Mouse (Mus musculus) layer of hippocampus, adult 2 months (tissue): Measurements from ENCODE around the gene Acer3. TPM values are rescaled to one million over a fixed set of nuclear protein-coding genes. Genes with fewer than 3 reads are reported as not detected.

Experiments used
- DNase-seq, 2 experiments: peaks; one replicate each; pipeline ENCODE4 v3.0.0; 2022; ENCODE audit warnings: low spot score in 2 of 2
- H3K27ac ChIP-seq: fragments of 200-600 bp; 2 replicates; pipeline ENCODE4 v1.8.1; 2022
- H3K4me3 ChIP-seq: fragments of 200-600 bp; 2 replicates; pipeline ENCODE4 v1.8.1; 2022; ENCODE audit warnings: mild to moderate bottlenecking
- CTCF ChIP-seq: fragments of 200-600 bp; conservative IDR thresholded peaks from 2 replicates; pipeline ENCODE4 v1.8.1; 2022; ENCODE audit warnings: antibody characterized with exemption, mild to moderate bottlenecking, moderate library complexity
- long read RNA-seq, 2 experiments: library from polyadenylated mRNA; stranded (forward); transcript quantifications; one replicate each; pipeline ENCODE4 v2.0.0; 2021; ENCODE audit warnings: borderline mapping rate in 2 of 2
- total RNA-seq, 2 experiments: library from RNA; stranded (reverse); gene quantifications; 2 replicates each; pipeline ENCODE4 v1.2.3; 2021

Gene Acer3
- total RNA-seq, result 10 to 100 TPM; 24.4 to 26.6 TPM
- long read RNA-seq, experiment 1, full-length matches to known transcripts, result 2 of 4 reads
- long read RNA-seq, experiment 1, partial matches to known transcripts, result 0 of 4 reads
- long read RNA-seq, experiment 1, other reads (novel, unspliced or antisense), result 2 of 4 reads
- long read RNA-seq, experiment 2, full-length matches to known transcripts, result 2 of 7 reads
- long read RNA-seq, experiment 2, partial matches to known transcripts, result 0 of 7 reads
- long read RNA-seq, experiment 2, other reads (novel, unspliced or antisense), result 5 of 7 reads

GRCm38 (mm10) chr7:98321083-98321482 lies at the start of gene Acer3:
Acer3 (minus strand) TSS chr7:98321208.
- DNase-seq, result no peak
- H3K27ac ChIP-seq, result no peak within 1 kb of the TSS
- no peak for TF ChIP-seq CTCF
- H3K4me3 ChIP-seq, result no peak within 1 kb of the TSS

GRCm38 (mm10) chr7:98369762-98370369 lies 48.9 kb upstream of the Acer3 start:
- no peak overlapping the region for H3K27ac ChIP-seq
- no peak for DNase-seq
- no peak for TF ChIP-seq CTCF
- no peak overlapping the region for H3K4me3 ChIP-seq

GRCm38 (mm10) chr7:98361662-98362061 lies 40.7 kb upstream of the Acer3 start:
- H3K27ac ChIP-seq, result no peak overlapping the region
- DNase-seq, result no peak
- no peak for TF ChIP-seq CTCF
- no peak overlapping the region for H3K4me3 ChIP-seq

GRCm38 (mm10) chr7:98361063-98361652 lies 40.1 kb upstream of the Acer3 start, which contains the start of gene Tsku:
Tsku (minus strand) TSS chr7:98361328.
- peak; percentile 75 to 77 for DNase-seq
- peak within 1 kb of the TSS; percentile 54; the same call in 1 of the 2 replicates for H3K27ac ChIP-seq
- TF ChIP-seq CTCF, result 0 out of 2 replicates have a peak, but pooled peaks have one; percentile 7
- peak within 1 kb of the TSS; percentile 73 for H3K4me3 ChIP-seq

GRCm38 (mm10) chr7:98360621-98360990 lies 39.6 kb upstream of the Acer3 start:
- Histone ChIP-seq H3K4me3 (peak overlapping the region; percentile 73), H3K27ac (peak overlapping the region; percentile 54; the same call in 1 of the 2 replicates)
- TF ChIP-seq CTCF, result no peak
- no peak for DNase-seq

GRCm38 (mm10) chr7:98359951-98360620 lies 39.1 kb upstream of the Acer3 start:
- H3K27ac ChIP-seq, result peak overlapping the region; percentile 54; the same call in 1 of the 2 replicates
- peak overlapping the region; percentile 73 for H3K4me3 ChIP-seq
- TF ChIP-seq CTCF, result no peak
- DNase-seq, result no peak

GRCm38 (mm10) chr7:98358016-98358415 lies 37.0 kb upstream of the Acer3 start:
- H3K27ac ChIP-seq, result no peak overlapping the region

GRCm38 (mm10) chr7:98357324-98357723 lies 36.3 kb upstream of the Acer3 start:
- no peak for DNase-seq
- Histone ChIP-seq H3K4me3 (no peak overlapping the region), H3K27ac (no peak overlapping the region)
- no peak for TF ChIP-seq CTCF

More at GRCm38 (mm10) chr7:98358016-98358415, 37.0 kb upstream of the Acer3 start:
- H3K4me3 ChIP-seq, result no peak overlapping the region
- no peak for TF ChIP-seq CTCF
- DNase-seq, result no peak

- H3K27ac ChIP-seq, result no peak overlapping the region
- no peak overlapping the region for H3K4me3 ChIP-seq
- no peak for DNase-seq
- TF ChIP-seq CTCF, result no peak
Observed at GRCm38 (mm10) chr7:98354921-98355310, 33.9 kb upstream of the Acer3 start.

GRCm38 (mm10) chr7:98354160-98354920 lies 33.3 kb upstream of the Acer3 start:
- TF ChIP-seq CTCF, result no peak
- H3K4me3 ChIP-seq, result no peak overlapping the region
- no peak overlapping the region for H3K27ac ChIP-seq
- DNase-seq, result no peak

- TF ChIP-seq CTCF, result no peak
- Histone ChIP-seq H3K4me3 (no peak overlapping the region), H3K27ac (no peak overlapping the region)
- DNase-seq, result no peak
Observed at GRCm38 (mm10) chr7:98353616-98354015, 32.6 kb upstream of the Acer3 start.

GRCm38 (mm10) chr7:98351523-98351922 lies 30.5 kb upstream of the Acer3 start:
- H3K27ac ChIP-seq, result no peak overlapping the region
- no peak for DNase-seq
- no peak for TF ChIP-seq CTCF
- no peak overlapping the region for H3K4me3 ChIP-seq
